Mouse (Mus musculus): ENCODE measurements around the gene Cdk6. TPM values are rescaled to one million over a fixed set of nuclear protein-coding genes. Genes with fewer than 3 reads are reported as not detected.
"Not testable (repeated sequence)": the region's sequence is repeated elsewhere in the genome, so short reads cannot be mapped to it uniquely, and the experiment has no call there.

Gene Cdk6
- polyA plus RNA-seq, 1 experiment from 2014 or later = 15.3 TPM

DNA sequence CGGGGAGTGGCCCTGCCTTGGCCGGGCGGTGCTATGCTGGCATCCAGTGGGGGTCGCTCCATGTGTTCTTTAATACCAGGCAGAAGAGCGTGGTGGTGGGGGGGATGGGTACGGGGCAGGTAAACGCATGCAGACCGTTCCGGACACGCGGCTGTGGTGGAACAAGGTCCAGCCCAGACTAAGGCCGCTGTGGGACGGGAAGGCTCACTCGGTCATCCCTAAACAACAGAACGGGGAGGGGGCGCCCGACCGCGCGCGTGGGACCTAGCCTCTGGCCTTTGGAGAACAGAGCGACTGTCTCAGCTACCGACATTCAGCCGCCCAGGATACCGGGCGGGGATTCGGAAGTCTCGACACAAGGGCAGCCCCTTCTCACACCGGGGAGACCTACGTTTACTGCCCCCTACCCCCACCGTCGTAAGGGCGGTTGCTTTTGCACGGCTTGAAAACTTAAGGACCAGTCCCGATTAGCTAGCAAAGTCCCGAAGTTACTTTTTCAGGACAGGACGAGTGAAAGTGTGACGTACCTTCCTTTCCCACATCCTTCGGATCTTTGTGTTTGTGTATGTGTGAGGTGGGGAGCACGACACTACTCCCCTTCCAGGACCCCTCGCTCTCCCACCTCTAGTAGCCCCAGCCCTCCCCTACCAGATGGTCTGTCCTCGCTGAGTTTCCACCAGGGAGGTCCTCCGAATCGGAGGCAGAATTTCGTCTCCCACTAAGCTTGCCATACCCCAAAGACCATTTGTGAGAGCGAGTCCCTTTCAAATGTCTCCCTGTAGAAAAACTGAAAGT, 1.7 kb downstream of the Cdk6 start:
- WGBS = under 1% methylated on average over 46 of the region's 46 CpGs
- no peaks in the 10 kb centered on the region for H3K36me3 ChIP-seq (ENCODE audit: control insufficient read depth, insufficient read depth, low read length)
- peak overlapping the region; percentile 55; the same call in 1 of the 2 replicates for H3K9ac ChIP-seq (ENCODE audit: low read length)
- no peak overlapping the region; the same call in 1 of the 2 replicates for H3K27ac ChIP-seq (ENCODE audit: low read depth, low read length)
- peak; percentile 64 for ATAC-seq (ENCODE audit: low FRiP score)
- H3K4me3 ChIP-seq (ENCODE audit: low read depth, low read length) = peak overlapping the region; percentile 56
- H3K4me1 ChIP-seq (ENCODE audit: control insufficient read depth, insufficient read depth, low read length) = peaks cover 3% of the 10 kb centered on the region; the same call in 1 of the 2 replicates
- peak overlapping the region; percentile 95 for H3K4me2 ChIP-seq
- H3K27me3 ChIP-seq (ENCODE audit: control insufficient read depth, insufficient read depth, low read length) = peaks cover 10% of the 10 kb centered on the region
- peak; percentile 97 for DNase-seq (ENCODE audit: low spot score, missing footprints)
- H3K9me3 ChIP-seq (ENCODE audit: control insufficient read depth, low read length) = no peaks in the 10 kb centered on the region

DNA sequence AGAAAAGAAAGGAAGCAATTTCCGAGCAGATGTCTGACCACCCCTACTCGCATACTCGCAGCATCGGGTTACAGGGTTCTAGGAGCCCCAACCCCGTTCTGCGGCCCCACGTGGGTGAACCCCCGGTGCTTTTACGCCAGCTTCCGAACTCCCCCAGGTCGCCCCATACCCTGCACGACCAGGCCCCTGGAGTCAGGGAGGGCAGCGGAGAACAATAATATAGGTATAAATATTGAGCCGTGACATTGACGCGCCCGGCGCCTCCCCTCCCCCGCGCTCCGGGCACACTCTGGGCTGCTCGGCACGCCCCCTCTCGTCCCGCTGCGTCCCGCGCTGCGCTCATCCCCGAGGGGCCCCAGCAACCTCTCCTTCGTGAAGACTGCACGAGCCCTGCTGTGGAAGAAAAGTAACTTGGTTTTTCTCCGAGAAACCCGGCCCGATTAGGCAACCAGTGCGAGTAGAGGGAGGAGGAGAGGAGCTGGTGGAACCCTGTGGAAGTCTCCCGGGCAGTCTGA, 2.3 kb downstream of the Cdk6 start:
- DNase-seq (ENCODE audit: low spot score, missing footprints) (peak; percentile 96), ATAC-seq (ENCODE audit: low FRiP score) (peak; percentile 61)
- Histone ChIP-seq H3K36me3 (ENCODE audit: control insufficient read depth, insufficient read depth, low read length) (no peaks in the 10 kb centered on the region), H3K4me2 (peak overlapping the region; percentile 95), H3K4me1 (ENCODE audit: control insufficient read depth, insufficient read depth, low read length) (peaks cover 3% of the 10 kb centered on the region; the same call in 1 of the 2 replicates), H3K4me3 (ENCODE audit: low read depth, low read length) (peak overlapping the region; percentile 56), H3K9me3 (ENCODE audit: control insufficient read depth, low read length) (no peaks in the 10 kb centered on the region), H3K27me3 (ENCODE audit: control insufficient read depth, insufficient read depth, low read length) (peaks cover 10% of the 10 kb centered on the region), H3K9ac (ENCODE audit: low read length) (peak overlapping the region; percentile 55), H3K27ac (ENCODE audit: low read depth, low read length) (no peak overlapping the region; the same call in 1 of the 2 replicates)
- WGBS = under 1% methylated on average over 37 of the region's 37 CpGs

DNA sequence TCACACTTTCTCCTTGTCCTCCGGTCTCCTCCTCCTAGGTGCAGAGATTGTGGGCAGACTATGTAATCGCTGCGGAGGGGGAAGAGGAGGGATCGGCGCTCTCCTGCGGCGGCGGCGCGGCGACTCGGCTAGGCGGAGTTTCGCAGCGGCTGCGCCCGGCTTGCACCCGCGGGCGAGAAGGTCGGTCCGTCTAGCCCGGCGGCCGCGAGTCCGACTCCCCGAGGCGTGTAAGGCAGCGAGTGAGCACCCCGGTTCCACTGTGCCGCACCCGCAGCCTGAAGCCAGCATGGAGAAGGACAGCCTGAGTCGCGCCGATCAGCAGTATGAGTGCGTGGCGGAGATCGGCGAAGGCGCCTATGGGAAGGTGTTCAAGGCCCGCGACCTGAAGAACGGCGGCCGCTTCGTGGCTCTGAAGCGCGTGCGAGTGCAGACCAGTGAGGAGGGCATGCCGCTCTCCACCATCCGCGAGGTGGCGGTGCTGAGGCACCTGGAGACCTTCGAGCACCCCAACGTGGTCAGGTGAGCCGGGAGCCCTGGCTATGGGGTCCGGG, 2.9 kb downstream of the Cdk6 start:
- peak overlapping the region; percentile 55 for H3K9ac ChIP-seq (ENCODE audit: low read length)
- H3K27me3 ChIP-seq (ENCODE audit: control insufficient read depth, insufficient read depth, low read length) = peaks cover 10% of the 10 kb centered on the region
- DNase-seq (ENCODE audit: low spot score, missing footprints) (peak; percentile 96), ATAC-seq (ENCODE audit: low FRiP score) (peak; percentile 56)
- peaks cover 3% of the 10 kb centered on the region; the same call in 1 of the 2 replicates for H3K4me1 ChIP-seq (ENCODE audit: control insufficient read depth, insufficient read depth, low read length)
- H3K9me3 ChIP-seq (ENCODE audit: control insufficient read depth, low read length) = no peaks in the 10 kb centered on the region
- no peaks in the 10 kb centered on the region for H3K36me3 ChIP-seq (ENCODE audit: control insufficient read depth, insufficient read depth, low read length)
- no peak overlapping the region; the same call in 1 of the 2 replicates for H3K27ac ChIP-seq (ENCODE audit: low read depth, low read length)
- under 1% methylated on average over 53 of the region's 58 CpGs for WGBS
- peak overlapping the region; percentile 56 for H3K4me3 ChIP-seq (ENCODE audit: low read depth, low read length)
- H3K4me2 ChIP-seq = peak overlapping the region; percentile 95

DNA sequence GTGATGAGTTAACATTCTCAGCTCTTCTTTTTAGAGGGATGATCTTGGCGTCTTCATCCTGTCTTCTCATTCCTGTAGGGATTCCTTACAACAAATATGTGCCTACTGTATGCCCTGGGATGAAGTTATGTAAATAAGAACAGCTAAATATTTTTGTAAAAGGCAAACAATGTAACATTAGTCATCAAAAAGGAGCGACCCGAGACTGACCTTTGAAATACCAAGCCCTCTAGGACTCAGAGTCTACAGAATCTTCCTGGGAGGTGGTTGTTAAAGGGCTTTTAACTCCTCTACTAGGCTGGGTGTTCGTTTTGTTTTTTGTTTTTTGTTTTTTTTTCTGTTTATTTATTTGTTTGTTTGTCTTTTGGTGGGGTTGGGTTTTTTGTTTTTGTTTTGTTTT, 4.3 kb downstream of the Cdk6 start:
- 55% methylated on average over 4 of the region's 4 CpGs for WGBS
- not testable (repeated sequence) for H3K27me3 ChIP-seq (ENCODE audit: control insufficient read depth, insufficient read depth, low read length); H3K36me3 ChIP-seq (ENCODE audit: control insufficient read depth, insufficient read depth, low read length); H3K4me2 ChIP-seq; H3K9ac ChIP-seq (ENCODE audit: low read length); H3K4me3 ChIP-seq (ENCODE audit: low read depth, low read length); H3K4me1 ChIP-seq (ENCODE audit: control insufficient read depth, insufficient read depth, low read length); H3K9me3 ChIP-seq (ENCODE audit: control insufficient read depth, low read length); DNase-seq (ENCODE audit: low spot score, missing footprints); H3K27ac ChIP-seq (ENCODE audit: low read depth, low read length); ATAC-seq (ENCODE audit: low FRiP score)

DNA sequence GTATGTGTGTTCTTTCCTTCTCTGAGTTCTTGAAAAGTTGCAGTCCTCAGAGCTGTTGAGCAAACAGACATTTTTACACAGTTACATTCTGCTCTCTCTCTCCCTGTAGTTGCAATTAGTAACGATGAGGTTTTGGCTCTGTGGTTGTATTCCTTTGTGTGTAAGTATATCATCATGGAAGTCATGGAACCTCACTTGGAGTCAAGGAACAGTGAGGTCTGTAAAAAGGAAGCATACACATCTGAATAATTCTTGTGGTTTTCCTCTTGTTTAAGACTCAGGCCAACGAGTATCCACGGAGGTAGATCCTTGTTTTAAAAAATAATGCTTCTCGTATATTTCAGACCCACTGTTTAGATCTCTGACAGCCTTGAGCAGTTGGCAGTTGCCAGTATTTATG, 8.1 kb downstream of the Cdk6 start:
- 89% methylated on average over 4 of the region's 4 CpGs for WGBS
- not testable (repeated sequence) for H3K27ac ChIP-seq (ENCODE audit: low read depth, low read length); ATAC-seq (ENCODE audit: low FRiP score)

DNA sequence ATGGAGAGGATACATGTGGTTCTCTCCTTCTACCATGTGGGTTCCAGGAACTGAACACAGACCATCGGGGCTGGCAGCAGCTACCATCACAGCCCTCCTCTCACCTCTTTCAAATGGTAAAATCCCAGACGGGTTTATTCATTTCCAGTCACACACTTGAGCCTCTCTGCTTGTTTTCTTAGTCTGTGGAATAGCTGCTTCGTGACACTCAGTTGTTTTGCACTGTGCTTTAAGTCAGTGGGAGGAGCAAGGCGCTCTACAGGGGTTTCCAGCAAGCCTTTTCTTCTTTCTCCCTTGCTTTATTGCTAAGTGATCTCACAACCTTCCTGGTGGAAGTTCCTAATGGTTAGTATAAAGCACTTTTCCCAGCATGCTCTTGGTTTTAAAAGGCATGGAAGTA, 10.6 kb downstream of the Cdk6 start:
- H3K4me1 ChIP-seq (ENCODE audit: control insufficient read depth, insufficient read depth, low read length); H3K36me3 ChIP-seq (ENCODE audit: control insufficient read depth, insufficient read depth, low read length); H3K9ac ChIP-seq (ENCODE audit: low read length); ATAC-seq (ENCODE audit: low FRiP score); DNase-seq (ENCODE audit: low spot score, missing footprints); H3K4me2 ChIP-seq; H3K27me3 ChIP-seq (ENCODE audit: control insufficient read depth, insufficient read depth, low read length); H3K4me3 ChIP-seq (ENCODE audit: low read depth, low read length); H3K27ac ChIP-seq (ENCODE audit: low read depth, low read length); H3K9me3 ChIP-seq (ENCODE audit: control insufficient read depth, low read length): not testable (repeated sequence)
- WGBS = 51% methylated on average over 4 of the region's 4 CpGs

More for the DNA sequence above, 8.1 kb downstream of the Cdk6 start:
- not testable (repeated sequence) for H3K4me2 ChIP-seq; H3K4me3 ChIP-seq (ENCODE audit: low read depth, low read length); H3K9ac ChIP-seq (ENCODE audit: low read length); H3K4me1 ChIP-seq (ENCODE audit: control insufficient read depth, insufficient read depth, low read length); H3K27me3 ChIP-seq (ENCODE audit: control insufficient read depth, insufficient read depth, low read length); DNase-seq (ENCODE audit: low spot score, missing footprints); H3K36me3 ChIP-seq (ENCODE audit: control insufficient read depth, insufficient read depth, low read length); H3K9me3 ChIP-seq (ENCODE audit: control insufficient read depth, low read length)

DNA sequence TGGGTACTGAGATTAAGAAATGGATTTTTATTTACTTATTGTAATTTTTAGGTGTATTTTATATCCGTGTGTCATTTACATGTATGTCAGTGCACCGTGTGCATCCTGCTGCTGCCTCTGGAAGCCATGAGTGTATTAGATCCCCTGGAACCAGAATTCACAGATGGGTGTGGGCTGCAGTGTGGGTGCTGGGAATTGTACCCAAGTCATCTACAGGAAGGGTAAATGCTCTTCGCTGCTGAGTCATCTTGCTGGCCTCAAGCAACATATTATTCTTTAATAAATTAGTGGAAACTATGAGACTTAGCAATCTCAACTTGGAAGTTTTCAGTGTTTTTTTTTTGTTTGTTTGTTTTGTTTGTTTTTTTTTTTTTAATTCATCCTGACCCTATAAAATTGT, 11.0 kb downstream of the Cdk6 start:
- H3K27ac ChIP-seq (ENCODE audit: low read depth, low read length) = no peak overlapping the region
- 92% methylated on average over 3 of the region's 3 CpGs for WGBS
- no peak overlapping the region for H3K4me3 ChIP-seq (ENCODE audit: low read depth, low read length)
- H3K9me3 ChIP-seq (ENCODE audit: control insufficient read depth, low read length) = no peaks in the 10 kb centered on the region
- H3K36me3 ChIP-seq (ENCODE audit: control insufficient read depth, insufficient read depth, low read length) = no peaks in the 10 kb centered on the region
- H3K9ac ChIP-seq (ENCODE audit: low read length) = no peak overlapping the region
- DNase-seq (ENCODE audit: low spot score, missing footprints) (no peak), ATAC-seq (ENCODE audit: low FRiP score) (no peak)
- H3K4me2 ChIP-seq = no peak overlapping the region
- no peaks in the 10 kb centered on the region for H3K27me3 ChIP-seq (ENCODE audit: control insufficient read depth, insufficient read depth, low read length)
- no peaks in the 10 kb centered on the region for H3K4me1 ChIP-seq (ENCODE audit: control insufficient read depth, insufficient read depth, low read length)

DNA sequence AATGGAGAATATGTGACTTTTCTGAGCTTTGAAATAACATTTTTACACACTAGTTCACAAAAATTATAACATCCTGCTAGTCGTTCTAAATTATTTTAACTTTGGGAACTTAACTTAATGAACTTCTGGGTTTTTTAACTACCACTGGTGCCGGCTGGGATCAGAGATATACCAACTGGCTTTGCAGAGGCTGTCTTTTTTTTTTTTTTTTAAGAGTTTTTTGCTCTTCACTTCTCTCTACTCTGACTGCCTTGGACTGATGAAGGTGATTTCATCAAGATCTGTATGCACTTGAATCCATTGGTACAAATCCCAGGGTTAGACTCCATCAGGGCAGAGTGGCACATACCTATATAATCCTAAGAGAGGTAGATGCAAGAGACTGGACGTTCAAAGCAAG, 11.5 kb downstream of the Cdk6 start:
- H3K9ac ChIP-seq (ENCODE audit: low read length) = no peak overlapping the region
- no peaks in the 10 kb centered on the region for H3K36me3 ChIP-seq (ENCODE audit: control insufficient read depth, insufficient read depth, low read length)
- 93% methylated on average over 3 of the region's 3 CpGs for WGBS
- H3K4me2 ChIP-seq = no peak overlapping the region
- no peak overlapping the region for H3K27ac ChIP-seq (ENCODE audit: low read depth, low read length)
- H3K27me3 ChIP-seq (ENCODE audit: control insufficient read depth, insufficient read depth, low read length) = no peaks in the 10 kb centered on the region
- DNase-seq (ENCODE audit: low spot score, missing footprints) (no peak), ATAC-seq (ENCODE audit: low FRiP score) (no peak)
- no peaks in the 10 kb centered on the region for H3K4me1 ChIP-seq (ENCODE audit: control insufficient read depth, insufficient read depth, low read length)
- H3K4me3 ChIP-seq (ENCODE audit: low read depth, low read length) = no peak overlapping the region
- no peaks in the 10 kb centered on the region for H3K9me3 ChIP-seq (ENCODE audit: control insufficient read depth, low read length)

DNA sequence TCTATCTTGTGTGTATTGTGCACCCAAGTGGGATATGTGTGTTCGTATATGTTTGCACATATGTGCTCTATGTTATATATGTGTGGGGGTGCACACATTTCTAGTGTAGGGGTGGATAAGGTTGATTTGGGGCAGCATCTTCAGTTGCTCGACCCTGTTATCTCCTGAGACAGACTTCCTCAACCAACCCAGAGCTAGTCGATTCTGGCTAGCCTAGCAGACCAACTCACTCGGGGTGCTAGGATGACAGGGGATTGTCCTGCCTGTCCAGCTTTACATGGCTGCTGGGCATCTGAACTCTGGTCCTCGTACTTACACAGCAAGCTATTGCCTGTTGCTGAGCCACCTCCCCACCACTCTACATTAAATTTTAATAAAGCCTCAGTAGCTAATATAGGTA, 13.0 kb downstream of the Cdk6 start:
- DNase-seq (ENCODE audit: low spot score, missing footprints) (no peak), ATAC-seq (ENCODE audit: low FRiP score) (no peak)
- Histone ChIP-seq H3K36me3 (ENCODE audit: control insufficient read depth, insufficient read depth, low read length) (no peaks in the 10 kb centered on the region), H3K27me3 (ENCODE audit: control insufficient read depth, insufficient read depth, low read length) (no peaks in the 10 kb centered on the region), H3K9me3 (ENCODE audit: control insufficient read depth, low read length) (no peaks in the 10 kb centered on the region), H3K9ac (ENCODE audit: low read length) (no peak overlapping the region), H3K4me1 (ENCODE audit: control insufficient read depth, insufficient read depth, low read length) (no peaks in the 10 kb centered on the region), H3K27ac (ENCODE audit: low read depth, low read length) (no peak overlapping the region), H3K4me3 (ENCODE audit: low read depth, low read length) (no peak overlapping the region), H3K4me2 (no peak overlapping the region)
- WGBS = 88% methylated on average over 5 of the region's 5 CpGs
